In the genomic region with DNA sequence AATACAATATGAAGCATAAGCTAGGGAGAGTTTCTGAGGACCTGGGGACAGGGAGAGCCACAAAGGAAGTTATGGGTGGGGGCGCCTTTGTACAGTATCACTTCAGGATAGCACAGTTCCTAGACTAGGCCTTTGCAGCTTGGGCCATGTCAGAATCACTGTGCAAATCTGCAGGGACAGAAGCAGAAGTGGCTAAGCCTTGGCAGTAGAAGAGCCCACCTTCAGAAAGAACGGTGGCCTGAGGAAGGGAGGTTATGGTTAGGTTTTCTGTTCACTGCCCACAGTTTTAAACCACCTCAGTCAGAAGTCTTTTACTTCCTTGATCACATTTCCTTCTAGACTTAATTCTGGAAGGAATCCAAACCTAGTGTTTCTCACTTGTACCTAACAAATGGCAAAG, we compare ENCODE assay signal across 10 mouse cellular contexts. TPM values are rescaled to one million over a fixed set of nuclear protein-coding genes. Genes with fewer than 3 reads are reported as not detected.
DNase-seq lines count a peak whose midpoint lies in the region; ATAC-seq and TF ChIP-seq lines count a peak whose summit lies in the region.
"Had no signal": no experiment of that assay in that cellular context is flagged by ENCODE, and none has a peak within 500 bp of the region (broad histone marks: within the 10 kb centered on the region; RNA-seq: fewer than 3 reads in every experiment).

No protein-coding gene starts in this region.

- TF ChIP-seq CTCF in midbrain, postnatal 0 days (IDR thresholded peaks at IDR 0.05) = no peak
- no peak for TF ChIP-seq CTCF in hindbrain, postnatal 0 days (IDR thresholded peaks at IDR 0.05; ENCODE audit: low read depth)

- H3K9me3 ChIP-seq in hindbrain, embryonic 13.5 days = no peaks in the 10 kb centered on the region
- H3K9me3 ChIP-seq in hindbrain, embryonic 10.5 days = no peaks in the 10 kb centered on the region
- H3K9me3 ChIP-seq in midbrain, postnatal 0 days (ENCODE audit: low read length) = no peaks in the 10 kb centered on the region
- H3K9me3 ChIP-seq in midbrain, embryonic 14.5 days (ENCODE audit: control insufficient read depth, low read length) = no peaks in the 10 kb centered on the region
- H3K9me3 ChIP-seq in hindbrain, postnatal 0 days (ENCODE audit: low read length) = no peaks in the 10 kb centered on the region
- H3K9me3 ChIP-seq: limb, embryonic 15.5 days had no signal

- no peak overlapping the region for H3K4me3 ChIP-seq in hindbrain, embryonic 13.5 days
- no peak overlapping the region for H3K4me3 ChIP-seq in hindbrain, embryonic 10.5 days
- H3K4me3 ChIP-seq in midbrain, postnatal 0 days (ENCODE audit: low read depth, low read length) = no peak overlapping the region
- H3K4me3 ChIP-seq in midbrain, embryonic 14.5 days (replicated peaks; ENCODE audit: low read depth, low read length) = no peak overlapping the region
- H3K4me3 ChIP-seq in hindbrain, postnatal 0 days (ENCODE audit: low read length) = no peak overlapping the region
- H3K4me3 ChIP-seq: limb, embryonic 15.5 days had no signal

- 80% methylated on average over 2 of the region's 2 CpGs for WGBS in hindbrain, embryonic 13.5 days
- WGBS in hindbrain, embryonic 10.5 days = 92% methylated on average over 2 of the region's 2 CpGs
- WGBS in midbrain, postnatal 0 days = 75% methylated on average over 2 of the region's 2 CpGs
- 98% methylated on average over 2 of the region's 2 CpGs for WGBS in midbrain, embryonic 14.5 days
- 84% methylated on average over 2 of the region's 2 CpGs for WGBS in hindbrain, postnatal 0 days

- peaks cover 47% of the 10 kb centered on the region; the same call in 1 of the 2 replicates for H3K4me1 ChIP-seq in hindbrain, embryonic 13.5 days (replicated peaks)
- H3K4me1 ChIP-seq in hindbrain, embryonic 10.5 days (replicated peaks) = peaks cover 13% of the 10 kb centered on the region
- H3K4me1 ChIP-seq in midbrain, postnatal 0 days (ENCODE audit: insufficient read depth, low read length) = 0 out of 2 replicates have a peak, but pooled peaks cover 3% of the 10 kb centered on the region
- H3K4me1 ChIP-seq in midbrain, embryonic 14.5 days (ENCODE audit: control insufficient read depth, insufficient read depth, low read length) = peaks cover 7% of the 10 kb centered on the region
- H3K4me1 ChIP-seq in hindbrain, postnatal 0 days (ENCODE audit: insufficient read depth, low read length) = 0 out of 2 replicates have a peak, but pooled peaks cover 5% of the 10 kb centered on the region

- H3K27ac ChIP-seq in hindbrain, embryonic 13.5 days = peak overlapping the region; percentile 40
- no peak overlapping the region for H3K27ac ChIP-seq in hindbrain, embryonic 10.5 days
- H3K27ac ChIP-seq in midbrain, postnatal 0 days (ENCODE audit: low read depth, low read length) = peak overlapping the region; percentile 57
- no peak overlapping the region for H3K27ac ChIP-seq in midbrain, embryonic 14.5 days (replicated peaks; ENCODE audit: low read depth, low read length)
- peak overlapping the region; percentile 77 for H3K27ac ChIP-seq in hindbrain, postnatal 0 days
- H3K27ac ChIP-seq: limb, embryonic 15.5 days had no signal

- no peak for DNase-seq in hindbrain, embryonic 10.5 days (ENCODE audit: low spot score)
- DNase-seq in midbrain, postnatal 0 days (ENCODE audit: low spot score) = no peak
- no peak for DNase-seq in midbrain, embryonic 14.5 days
- no peak for DNase-seq in hindbrain, postnatal 0 days (ENCODE audit: low spot score)
- DNase-seq in splenic B cell, adult 2 months (ENCODE audit: low read depth, low spot score) = peak; percentile 29
- DNase-seq in ovary, postnatal 36 days (ENCODE audit: low spot score) = no peak
- DNase-seq in cerebellum, adult 11 months = no peak
- DNase-seq: adrenal gland, postnatal 25 days had no signal

- H3K36me3 ChIP-seq in hindbrain, embryonic 13.5 days = no peaks in the 10 kb centered on the region
- H3K36me3 ChIP-seq in hindbrain, embryonic 10.5 days = peaks cover under 1% of the 10 kb centered on the region; the same call in 1 of the 2 replicates
- H3K36me3 ChIP-seq in midbrain, postnatal 0 days (ENCODE audit: insufficient read depth, low read length) = no peaks in the 10 kb centered on the region; the same call in 1 of the 2 replicates
- no peaks in the 10 kb centered on the region for H3K36me3 ChIP-seq in midbrain, embryonic 14.5 days (ENCODE audit: control insufficient read depth, insufficient read depth, low read length)
- no peaks in the 10 kb centered on the region for H3K36me3 ChIP-seq in hindbrain, postnatal 0 days (ENCODE audit: insufficient read depth, low read length)
- no peaks in the 10 kb centered on the region for H3K36me3 ChIP-seq in splenic B cell, adult 2 months (ENCODE audit: control insufficient read depth, insufficient read depth, low read length, poor library complexity, severe bottlenecking)
- H3K36me3 ChIP-seq: limb, embryonic 15.5 days had no signal

- H3K27me3 ChIP-seq in hindbrain, embryonic 13.5 days = no peaks in the 10 kb centered on the region
- H3K27me3 ChIP-seq in hindbrain, embryonic 10.5 days (ENCODE audit: insufficient read depth, poor library complexity, severe bottlenecking) = no peaks in the 10 kb centered on the region
- H3K27me3 ChIP-seq in midbrain, postnatal 0 days (ENCODE audit: insufficient read depth, low read length) = no peaks in the 10 kb centered on the region
- H3K27me3 ChIP-seq in midbrain, embryonic 14.5 days (ENCODE audit: control insufficient read depth, insufficient read depth, low read length) = no peaks in the 10 kb centered on the region
- H3K27me3 ChIP-seq in hindbrain, postnatal 0 days (ENCODE audit: insufficient read depth, low read length) = no peaks in the 10 kb centered on the region
- no peaks in the 10 kb centered on the region for H3K27me3 ChIP-seq in splenic B cell, adult 2 months (ENCODE audit: control insufficient read depth, insufficient read depth, low read length, poor library complexity, severe bottlenecking)
- H3K27me3 ChIP-seq: limb, embryonic 15.5 days had no signal

- no peak overlapping the region for H3K9ac ChIP-seq in hindbrain, embryonic 13.5 days
- H3K9ac ChIP-seq in midbrain, postnatal 0 days (replicated peaks; ENCODE audit: low read length, poor library complexity, severe bottlenecking) = no peak overlapping the region
- no peak overlapping the region for H3K9ac ChIP-seq in midbrain, embryonic 14.5 days (replicated peaks; ENCODE audit: low read length)
- no peak overlapping the region for H3K9ac ChIP-seq in hindbrain, postnatal 0 days (replicated peaks; ENCODE audit: low read length)
- H3K9ac ChIP-seq: limb, embryonic 15.5 days had no signal

- no peak for ATAC-seq in hindbrain, embryonic 13.5 days (ENCODE audit: low FRiP score)
- ATAC-seq in midbrain, postnatal 0 days (ENCODE audit: low FRiP score) = no peak
- no peak for ATAC-seq in midbrain, embryonic 14.5 days (ENCODE audit: low FRiP score, low TSS enrichment)
- no peak for ATAC-seq in hindbrain, postnatal 0 days

- no peak overlapping the region for H3K4me2 ChIP-seq in hindbrain, embryonic 13.5 days
- no peak overlapping the region for H3K4me2 ChIP-seq in midbrain, postnatal 0 days (ENCODE audit: low read depth, low read length, poor library complexity, severe bottlenecking)
- no peak overlapping the region for H3K4me2 ChIP-seq in midbrain, embryonic 14.5 days (ENCODE audit: low read length)
- 0 out of 2 replicates have a peak overlapping the region, but pooled peaks have one; percentile 7 for H3K4me2 ChIP-seq in hindbrain, postnatal 0 days (ENCODE audit: low read depth, low read length)
- H3K4me2 ChIP-seq: limb, embryonic 15.5 days had no signal

RNA-seq across cellular contexts. Expression of a gene that starts 15.0 kb away (rescaled TPM):
- polyA plus RNA-seq in hindbrain, embryonic 13.5 days (2015; fragmentation: Nextera tagmentation; extraction: Ambion mirVana) = 18.3 and 20.3 TPM in 2 replicates
- 12.9 and 15.7 TPM in 2 replicates for polyA plus RNA-seq in hindbrain, embryonic 10.5 days (2016; fragmentation: Nextera tagmentation; extraction: Ambion mirVana)
- 72.0 and 75.5 TPM in 2 replicates for total RNA-seq in midbrain, postnatal 0 days (2014; rRNA removed)
- 16.0 and 22.5 TPM in 2 replicates for polyA plus RNA-seq in midbrain, postnatal 0 days (2015; fragmentation: Nextera tagmentation; extraction: Ambion mirVana)
- 23.1 and 27.5 TPM in 2 replicates for polyA plus RNA-seq in midbrain, embryonic 14.5 days (2014; fragmentation: Nextera tagmentation; extraction: Ambion mirVana)
- total RNA-seq in hindbrain, postnatal 0 days (2014; rRNA removed) = 64.9 and 69.5 TPM in 2 replicates
- 20.6 and 21.1 TPM in 2 replicates for polyA plus RNA-seq in hindbrain, postnatal 0 days (2015; fragmentation: Nextera tagmentation; extraction: Ambion mirVana)

RNA-seq across cellular contexts. Expression of a gene that starts 47.5 kb away (rescaled TPM):
- polyA plus RNA-seq in hindbrain, embryonic 13.5 days (2015; fragmentation: Nextera tagmentation; extraction: Ambion mirVana) = 110 and 114 TPM in 2 replicates
- 185 and 211 TPM in 2 replicates for polyA plus RNA-seq in hindbrain, embryonic 10.5 days (2016; fragmentation: Nextera tagmentation; extraction: Ambion mirVana)
- total RNA-seq in midbrain, postnatal 0 days (2014; rRNA removed) = 9.7 and 19.2 TPM in 2 replicates
- 36.8 and 42.0 TPM in 2 replicates for polyA plus RNA-seq in midbrain, postnatal 0 days (2015; fragmentation: Nextera tagmentation; extraction: Ambion mirVana)
- 69.0 and 90.6 TPM in 2 replicates for polyA plus RNA-seq in midbrain, embryonic 14.5 days (2014; fragmentation: Nextera tagmentation; extraction: Ambion mirVana)
- 10.4 and 27.9 TPM in 2 replicates for total RNA-seq in hindbrain, postnatal 0 days (2014; rRNA removed)
- polyA plus RNA-seq in hindbrain, postnatal 0 days (2015; fragmentation: Nextera tagmentation; extraction: Ambion mirVana) = 55.9 and 60.6 TPM in 2 replicates

Comparison
In these comparisons a context has a peak if more than half of its experiments do, and no peak if none do; other contexts are left out.
1. H3K27ac ChIP-seq: peak in hindbrain, embryonic 13.5 days (single experiment), midbrain, postnatal 0 days (single experiment) and hindbrain, postnatal 0 days (single experiment); none in hindbrain, embryonic 10.5 days (single experiment) and midbrain, embryonic 14.5 days (single experiment).